In the genomic region with DNA sequence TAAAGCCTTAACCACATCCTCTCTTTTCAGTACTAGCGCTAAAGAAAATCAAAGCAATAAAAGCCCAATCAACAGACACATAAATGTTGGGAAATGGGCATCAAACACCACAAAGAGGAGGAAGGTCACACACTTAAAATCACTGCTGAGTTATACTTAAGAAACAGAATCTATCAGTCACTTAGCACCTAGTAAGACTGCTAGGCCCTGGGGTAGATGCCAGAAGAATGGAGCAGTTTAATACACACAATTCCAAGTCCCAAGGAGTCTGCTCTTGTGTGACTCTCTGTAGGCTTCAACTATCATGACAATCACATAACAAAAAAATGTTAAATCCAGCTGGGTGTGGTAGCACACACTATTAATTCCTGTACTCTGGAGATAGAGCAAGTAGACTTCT, we compare ENCODE assay signal across 17 mouse cellular contexts.
"Had no signal": no experiment of that assay in that cellular context is flagged by ENCODE, and none has a peak within 500 bp of the region (broad histone marks: within the 10 kb centered on the region; RNA-seq: fewer than 3 reads in every experiment).

No protein-coding gene starts in this region.

- H3K4me3 ChIP-seq: liver, embryonic 13.5 days; liver, embryonic 15.5 days; megakaryocyte, embryonic 14.5 days; midbrain, embryonic 13.5 days; midbrain, embryonic 15.5 days; neural tube, embryonic 12.5 days; stomach, embryonic 15.5 days had no signal

- H3K27ac ChIP-seq: liver, embryonic 13.5 days; liver, embryonic 15.5 days; macrophage; midbrain, embryonic 13.5 days; midbrain, embryonic 15.5 days; neural tube, embryonic 12.5 days; stomach, embryonic 15.5 days; stomach, postnatal 0 days had no signal

- H3K36me3 ChIP-seq: liver, embryonic 13.5 days; liver, embryonic 15.5 days; midbrain, embryonic 13.5 days; midbrain, embryonic 15.5 days; neural tube, embryonic 12.5 days; stomach, embryonic 15.5 days had no signal

- H3K4me1 ChIP-seq: liver, embryonic 15.5 days; midbrain, embryonic 15.5 days; neural tube, embryonic 12.5 days; stomach, embryonic 15.5 days had no signal

- DNase-seq: liver; liver, postnatal 0 days; right cerebral cortex, postnatal 14 days; thymus, adult 2 months; thymus, postnatal 25 days; thymus, postnatal 4 days had no signal

- ATAC-seq: liver, postnatal 0 days; midbrain, embryonic 13.5 days; midbrain, embryonic 15.5 days had no signal

- H3K4me2 ChIP-seq: liver, embryonic 11.5 days; liver, embryonic 13.5 days; liver, embryonic 15.5 days; midbrain, embryonic 11.5 days; midbrain, embryonic 13.5 days; midbrain, embryonic 15.5 days; neural tube, embryonic 12.5 days; stomach, embryonic 15.5 days had no signal

- H3K9me3 ChIP-seq: liver, embryonic 13.5 days; liver, embryonic 15.5 days; megakaryocyte, embryonic 14.5 days; midbrain, embryonic 13.5 days; midbrain, embryonic 15.5 days; neural tube, embryonic 12.5 days; stomach, embryonic 15.5 days had no signal

- H3K27me3 ChIP-seq: liver, embryonic 13.5 days; liver, embryonic 15.5 days; megakaryocyte, embryonic 14.5 days; midbrain, embryonic 13.5 days; midbrain, embryonic 15.5 days; neural tube, embryonic 12.5 days; stomach, embryonic 15.5 days had no signal

- H3K9ac ChIP-seq: liver, embryonic 13.5 days; liver, embryonic 15.5 days; liver, postnatal 0 days; midbrain, embryonic 13.5 days; midbrain, embryonic 15.5 days; neural tube, embryonic 12.5 days; stomach, embryonic 15.5 days had no signal
